Mouse (Mus musculus): ENCODE data around the gene Eps8l1.
"Not testable (repeated sequence)": the region's sequence is repeated elsewhere in the genome, so short reads cannot be mapped to it uniquely, and the experiment has no call there.

Gene Eps8l1

GRCm38 (mm10) chr7:4460576-4461434 lies at the start of gene Eps8l1:
TSS of gene Eps8l1 (plus strand) at chr7:4460674.
- no peak for DNase-seq (ENCODE audit: low read depth)

GRCm38 (mm10) chr7:4412406-4412805 lies 48.1 kb upstream of the Eps8l1 start:
- not testable (repeated sequence) for DNase-seq (ENCODE audit: low read depth)

DNA sequence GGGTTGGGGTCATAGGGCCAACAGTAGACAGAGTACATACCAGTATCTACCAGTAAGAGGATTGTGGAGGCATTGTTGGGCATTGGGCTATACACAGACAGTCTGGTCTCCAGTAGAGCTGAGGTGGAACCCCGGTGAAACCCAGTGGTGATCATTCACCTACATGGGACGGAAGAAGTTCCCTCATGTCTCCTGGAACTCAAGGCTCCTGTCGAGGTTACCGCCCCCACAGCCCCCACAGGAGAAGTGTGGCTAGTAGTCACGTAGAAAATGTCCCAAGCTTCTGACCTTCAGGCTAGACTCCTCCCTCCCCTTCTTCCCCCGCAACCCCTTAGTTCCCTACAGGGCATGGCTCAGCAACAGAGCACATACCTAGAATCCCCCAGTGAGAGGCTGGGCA lies 40.8 kb upstream of the Eps8l1 start:
- DNase-seq (ENCODE audit: low read depth) = no peak

GRCm38 (mm10) chr7:4420230-4420629 lies 40.2 kb upstream of the Eps8l1 start:
- DNase-seq (ENCODE audit: low read depth) = peak; percentile 43

- DNase-seq (ENCODE audit: low read depth) = peak; percentile 96
Measured at GRCm38 (mm10) chr7:4427161-4427912, 33.1 kb upstream of the Eps8l1 start.

GRCm38 (mm10) chr7:4430246-4430844 lies 30.1 kb upstream of the Eps8l1 start:
- no peak for DNase-seq (ENCODE audit: low read depth)

GRCm38 (mm10) chr7:4431548-4431947 lies 28.9 kb upstream of the Eps8l1 start:
- peak; percentile 82 for DNase-seq (ENCODE audit: low read depth)

DNA sequence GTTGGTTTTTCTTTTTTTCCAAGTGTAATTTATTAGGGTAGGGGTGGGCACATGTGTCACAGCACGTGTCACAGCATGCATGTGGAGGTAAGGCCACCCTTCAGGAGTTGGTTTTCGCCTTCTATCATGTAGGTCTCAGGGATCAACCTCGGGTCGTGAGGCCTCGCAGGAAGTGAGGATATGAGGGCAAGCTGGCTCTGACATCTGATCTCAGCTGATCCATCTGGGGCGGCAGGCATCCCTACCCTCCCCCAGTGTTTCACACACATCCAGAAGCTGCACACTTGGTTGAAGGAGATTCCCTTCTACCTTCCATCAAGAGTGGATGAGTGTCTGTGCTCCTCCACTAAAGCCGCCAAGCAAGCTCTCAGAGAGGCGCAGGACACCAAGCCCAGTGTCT lies 28.4 kb upstream of the Eps8l1 start:
- no peak for DNase-seq (ENCODE audit: low read depth)

GRCm38 (mm10) chr7:4437721-4438120 lies 22.8 kb upstream of the Eps8l1 start:
- no peak for DNase-seq (ENCODE audit: low read depth)

GRCm38 (mm10) chr7:4440549-4440948 lies 19.9 kb upstream of the Eps8l1 start:
- DNase-seq (ENCODE audit: low read depth) = peak; percentile 43

DNA sequence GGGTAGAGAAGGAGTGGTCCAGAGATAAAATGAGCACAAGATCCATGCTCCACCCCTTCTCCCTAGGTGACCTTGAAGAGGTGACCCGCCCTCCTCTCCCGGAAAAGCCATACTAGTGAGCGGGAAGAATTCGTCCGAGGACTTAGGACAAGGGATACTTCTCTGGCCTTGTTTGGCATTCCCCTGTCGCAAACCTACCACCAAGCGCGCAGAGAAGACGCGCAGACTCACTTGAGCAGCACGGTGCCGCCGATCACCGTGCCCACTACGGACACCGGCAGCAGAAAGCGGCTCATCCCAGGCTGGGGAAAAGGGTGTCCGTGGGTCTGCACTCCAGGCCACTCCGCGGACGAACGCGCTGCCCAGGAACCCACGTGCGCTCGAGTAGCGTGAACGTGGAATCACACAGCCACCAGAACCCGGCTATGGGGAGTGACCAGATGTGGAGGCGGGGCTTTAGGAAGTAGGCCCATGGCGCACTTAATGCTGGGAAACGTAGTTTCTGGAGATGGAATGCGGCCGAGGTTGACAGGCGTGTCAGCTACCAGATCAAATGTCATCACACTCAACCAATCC lies 15.2 kb upstream of the Eps8l1 start, which contains the start of gene Rdh13:
TSS of gene Rdh13 (minus strand) at position 434 of the 576 bp plus-strand sequence.
- peak; percentile 93 for DNase-seq (ENCODE audit: low read depth)

DNA sequence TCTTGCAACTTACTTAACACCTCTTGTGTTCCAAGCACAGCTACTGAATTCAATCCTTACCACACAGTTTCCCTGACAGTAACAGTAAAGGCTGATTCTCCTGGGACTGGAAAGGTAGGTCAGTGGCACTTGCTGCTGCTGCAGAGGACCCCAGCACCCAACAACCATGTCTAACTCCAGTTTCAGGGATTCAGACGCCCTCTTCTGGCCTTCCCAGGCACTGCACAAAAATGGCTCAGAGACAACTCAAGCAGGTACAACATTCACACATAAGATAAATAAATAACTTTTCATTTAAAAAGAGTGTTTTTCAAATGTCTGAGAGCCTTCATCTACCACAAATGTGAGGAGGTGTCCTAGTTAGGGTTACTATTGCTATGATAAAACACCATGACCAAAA lies 13.3 kb upstream of the Eps8l1 start:
- DNase-seq (ENCODE audit: low read depth) = no peak

GRCm38 (mm10) chr7:4448439-4448838 lies 12.0 kb upstream of the Eps8l1 start:
- DNase-seq (ENCODE audit: low read depth) = peak; percentile 34

- DNase-seq (ENCODE audit: low read depth) = no peak
Measured at GRCm38 (mm10) chr7:4449211-4449610, 11.3 kb upstream of the Eps8l1 start.

DNA sequence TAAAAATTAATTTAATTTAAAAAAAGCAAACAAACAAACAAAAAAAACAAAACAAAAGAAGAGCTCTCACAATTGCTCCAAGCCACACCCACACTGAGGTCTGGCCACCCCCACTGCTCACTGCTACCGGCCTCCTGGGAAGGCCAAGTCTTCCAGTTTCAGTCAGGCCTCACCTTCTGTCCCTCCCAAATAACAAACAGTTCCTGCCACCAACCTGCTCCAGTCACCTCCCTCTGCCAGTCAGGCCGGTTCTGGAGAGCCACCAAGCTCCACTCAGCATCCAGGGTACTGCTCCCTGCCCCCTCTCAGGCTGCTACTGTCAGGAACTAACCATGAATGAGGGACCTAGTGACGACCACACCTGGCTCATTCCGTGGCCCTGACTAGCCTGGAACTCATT lies 7.8 kb upstream of the Eps8l1 start:
- DNase-seq (ENCODE audit: low read depth) = no peak

DNA sequence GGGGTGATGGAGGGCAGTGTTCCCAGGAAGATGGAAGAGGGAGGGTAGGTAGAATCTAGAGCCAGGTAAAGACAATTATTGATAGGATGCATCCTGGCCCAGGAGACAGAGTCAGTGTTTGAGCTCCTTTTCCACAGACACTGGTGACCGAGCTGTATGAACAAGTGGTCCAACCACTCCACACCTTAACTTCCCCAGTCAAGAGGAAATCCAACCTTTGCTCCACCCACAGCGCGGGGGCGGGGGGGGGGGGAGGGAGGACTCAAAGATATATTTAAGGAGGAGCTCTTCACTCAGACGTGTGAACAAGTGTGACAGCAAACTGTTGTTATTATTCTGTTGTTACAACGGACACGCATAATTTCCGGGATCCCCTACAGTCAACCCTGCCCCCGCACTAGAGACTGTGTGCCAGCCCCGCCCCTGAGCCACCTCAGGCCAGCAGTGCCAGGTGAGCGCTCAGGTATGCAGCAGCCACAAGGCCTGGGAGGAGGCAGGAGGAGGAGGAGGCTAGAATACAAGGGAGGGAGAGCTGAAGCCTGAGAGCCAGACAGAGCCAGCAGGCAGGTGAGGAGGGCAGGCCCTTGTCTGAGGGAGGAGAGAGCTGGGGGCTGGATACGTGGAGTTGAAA lies 3.8 kb downstream of the Eps8l1 start:
- no peak for DNase-seq (ENCODE audit: low read depth)

DNA sequence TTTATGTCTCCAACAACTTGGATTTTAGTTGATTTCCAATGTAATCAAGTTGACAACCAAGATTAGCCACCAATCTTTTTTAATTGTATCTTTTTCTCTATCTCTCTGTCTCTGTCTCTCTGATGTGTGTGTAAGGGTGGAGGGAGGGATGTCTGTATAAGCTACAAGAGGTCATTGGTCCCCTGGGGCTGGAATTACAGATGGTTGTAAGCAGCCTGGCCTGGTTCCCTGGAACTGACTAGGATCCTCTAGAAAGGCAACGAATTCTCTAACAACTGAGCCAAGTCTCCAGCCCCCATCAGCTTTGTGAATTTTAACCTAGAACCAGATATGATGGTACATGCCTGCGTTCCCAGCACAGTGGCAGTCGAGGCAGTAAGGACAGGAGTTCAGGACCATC lies 7.3 kb downstream of the Eps8l1 start:
- DNase-seq (ENCODE audit: low read depth) = no peak

GRCm38 (mm10) chr7:4470275-4471178 lies 10.1 kb downstream of the Eps8l1 start:
- no peak for DNase-seq (ENCODE audit: low read depth)

- DNase-seq (ENCODE audit: low read depth) = no peak
Measured at GRCm38 (mm10) chr7:4471179-4471555, 10.7 kb downstream of the Eps8l1 start.

- DNase-seq (ENCODE audit: low read depth) = no peak
Measured at GRCm38 (mm10) chr7:4473940-4474339, 13.5 kb downstream of the Eps8l1 start.

Measured in 416B (cell line).